Mouse (Mus musculus): Measurements from ENCODE around the gene Lamb2. TPM values are rescaled to one million over a fixed set of nuclear protein-coding genes. Genes with fewer than 3 reads are reported as not detected.
A peak's percentile ranks its signal among the peaks of the same experiment; 100 is the strongest.

Lamb2 gene
- 100 to 1,000 TPM; 355 to 379 TPM for total RNA-seq (2021)
- long read RNA-seq, experiment 1, full-length matches to known transcripts: 111 of 221 reads
- long read RNA-seq, experiment 1, partial matches to known transcripts: 80 of 221 reads
- long read RNA-seq, experiment 1, other reads (novel, unspliced or antisense): 30 of 221 reads
- long read RNA-seq, experiment 2, full-length matches to known transcripts: 132 of 278 reads
- long read RNA-seq, experiment 2, partial matches to known transcripts: 113 of 278 reads
- long read RNA-seq, experiment 2, other reads (novel, unspliced or antisense): 33 of 278 reads

DNA sequence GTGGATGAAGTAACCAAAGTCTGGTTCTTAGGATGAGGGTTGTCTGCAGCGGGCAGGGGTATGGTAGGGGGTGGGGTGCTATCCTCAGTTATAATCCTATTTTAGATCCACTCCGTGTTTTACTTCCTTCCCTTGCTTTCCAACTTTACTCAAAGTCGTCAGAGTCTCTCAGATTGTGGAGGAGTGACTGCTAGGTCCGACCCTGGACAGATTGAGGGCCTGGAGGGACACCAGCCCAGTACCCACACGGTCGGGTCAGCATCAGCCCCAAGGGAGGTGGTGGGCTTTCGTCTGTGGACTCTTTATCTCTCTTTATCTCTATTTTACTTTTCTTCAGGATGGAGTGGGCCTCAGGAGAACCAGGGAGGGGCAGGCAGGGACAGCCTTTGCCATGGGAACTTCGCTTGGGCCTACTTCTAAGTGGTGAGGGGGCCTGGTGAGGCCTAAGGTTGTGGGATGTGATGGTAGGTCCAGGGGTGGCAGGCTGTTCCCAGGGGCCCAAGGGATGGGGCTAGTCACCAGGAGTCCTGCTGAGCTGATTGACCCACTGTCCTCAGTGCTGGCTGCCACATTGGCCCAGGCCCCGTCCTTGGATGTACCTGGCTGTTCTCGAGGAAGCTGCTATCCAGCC lies at the start of gene Lamb2:
TSS of gene Lamb2 (plus strand) at position 16 of the 631 bp plus-strand sequence.
- intact Hi-C loops (cut with DNase I): loop anchor here (2.0 kb wide), 1 partner anchor 19 kb away; the partner anchor contains the start of genes Ccdc71 and Klhdc8b
- peak; percentile 57 to 60 for DNase-seq

DNA sequence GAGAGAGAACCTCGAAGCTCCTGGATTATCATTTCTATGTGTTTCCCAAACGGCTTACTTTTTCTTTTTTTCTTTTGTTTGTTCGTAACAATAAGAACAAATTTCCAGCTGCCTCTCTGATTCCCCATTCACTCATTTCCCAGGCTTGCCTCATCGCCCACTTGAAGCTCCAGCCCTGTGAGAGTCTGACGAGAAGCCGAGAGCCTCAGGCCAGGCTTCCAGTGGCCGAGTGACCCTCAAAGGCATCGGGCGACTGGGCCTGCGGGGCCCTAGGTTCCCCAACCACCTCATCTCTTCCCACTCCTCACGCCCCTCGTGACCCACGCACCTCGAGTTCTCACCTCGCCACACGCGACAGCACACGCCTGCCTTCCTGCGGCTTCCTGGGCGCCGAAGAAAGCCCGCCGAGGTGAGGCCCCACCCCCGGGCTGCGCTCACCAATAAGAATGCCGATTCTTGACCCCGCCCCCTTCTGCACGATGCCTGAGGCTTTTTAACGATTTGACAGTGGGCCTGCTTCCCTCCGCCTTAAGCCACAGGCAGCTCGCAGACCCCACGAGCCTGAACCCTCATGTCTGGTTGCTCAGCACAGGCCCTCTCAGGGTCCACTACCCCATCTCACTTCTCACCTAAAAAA lies 48.0 kb upstream of the Lamb2 start:
- no peak for DNase-seq
- intact Hi-C loops (cut with DNase I): no loop called here

DNA sequence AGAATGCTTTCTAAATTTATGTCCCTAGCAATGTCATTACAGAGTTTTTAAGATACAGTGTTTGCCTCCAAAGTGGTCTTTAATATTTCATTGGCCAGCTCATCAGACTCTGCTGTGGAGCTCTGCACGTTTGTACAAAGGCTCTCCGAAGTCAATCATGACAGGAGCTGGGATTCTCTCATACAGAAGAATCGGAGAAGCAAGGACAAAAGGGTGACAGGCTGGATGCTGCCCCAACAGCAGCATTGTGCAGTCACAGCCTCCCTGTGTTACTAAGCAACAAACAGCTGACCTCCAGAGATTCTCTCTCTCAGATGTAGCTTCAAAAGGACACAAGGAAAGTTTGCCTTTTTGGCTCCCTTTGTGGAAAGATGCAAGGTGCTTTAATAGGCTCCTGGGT lies 43.4 kb upstream of the Lamb2 start, which contains the start of gene BC048562:
TSS of gene BC048562 (plus strand) at position 301 of the 400 bp plus-strand sequence.
- intact Hi-C loops (cut with DNase I): no loop called here
- no peak for DNase-seq

DNA sequence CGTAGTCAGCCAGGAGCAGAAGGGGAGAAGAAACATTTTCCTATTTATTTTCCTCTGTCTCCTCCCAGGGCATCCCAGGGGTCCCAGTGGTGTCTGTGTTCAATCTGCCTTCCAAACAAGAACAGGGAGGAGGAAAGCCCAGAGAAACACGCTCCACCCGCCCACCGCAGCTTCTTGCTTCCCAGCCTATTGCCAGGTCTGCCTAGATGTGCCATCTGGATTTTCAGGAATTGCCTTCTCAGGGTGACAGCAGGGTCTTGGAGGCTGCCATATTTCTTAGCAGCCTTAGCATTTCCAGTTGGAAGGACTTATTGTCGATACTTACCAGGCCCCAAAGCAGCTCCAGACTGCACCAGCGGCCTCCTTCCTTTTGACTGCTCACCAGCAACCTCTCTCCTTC lies 40.4 kb upstream of the Lamb2 start:
- DNase-seq: no peak
- intact Hi-C loops (cut with DNase I): no loop called here

DNA sequence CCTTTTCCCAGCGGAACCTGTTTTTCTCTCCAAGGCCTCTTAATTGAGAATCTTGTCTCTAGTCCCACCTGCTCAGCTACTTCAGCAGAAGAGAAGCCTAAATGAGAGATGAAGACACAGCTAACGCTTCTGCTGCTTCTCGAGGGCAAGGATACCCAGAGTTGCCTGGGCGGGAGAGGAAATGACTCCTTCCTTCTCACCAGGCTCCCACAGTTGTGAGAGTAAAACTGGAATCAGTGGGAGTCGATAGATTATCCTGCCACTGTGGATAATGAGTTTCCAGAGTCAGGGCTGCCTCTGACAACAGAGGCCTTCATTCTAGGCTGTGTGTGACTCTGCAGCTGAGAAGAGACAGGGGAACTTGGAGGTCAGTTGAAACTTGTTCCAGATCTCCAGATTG lies 39.1 kb upstream of the Lamb2 start:
- intact Hi-C loops (cut with DNase I): no loop called here
- DNase-seq: no peak

DNA sequence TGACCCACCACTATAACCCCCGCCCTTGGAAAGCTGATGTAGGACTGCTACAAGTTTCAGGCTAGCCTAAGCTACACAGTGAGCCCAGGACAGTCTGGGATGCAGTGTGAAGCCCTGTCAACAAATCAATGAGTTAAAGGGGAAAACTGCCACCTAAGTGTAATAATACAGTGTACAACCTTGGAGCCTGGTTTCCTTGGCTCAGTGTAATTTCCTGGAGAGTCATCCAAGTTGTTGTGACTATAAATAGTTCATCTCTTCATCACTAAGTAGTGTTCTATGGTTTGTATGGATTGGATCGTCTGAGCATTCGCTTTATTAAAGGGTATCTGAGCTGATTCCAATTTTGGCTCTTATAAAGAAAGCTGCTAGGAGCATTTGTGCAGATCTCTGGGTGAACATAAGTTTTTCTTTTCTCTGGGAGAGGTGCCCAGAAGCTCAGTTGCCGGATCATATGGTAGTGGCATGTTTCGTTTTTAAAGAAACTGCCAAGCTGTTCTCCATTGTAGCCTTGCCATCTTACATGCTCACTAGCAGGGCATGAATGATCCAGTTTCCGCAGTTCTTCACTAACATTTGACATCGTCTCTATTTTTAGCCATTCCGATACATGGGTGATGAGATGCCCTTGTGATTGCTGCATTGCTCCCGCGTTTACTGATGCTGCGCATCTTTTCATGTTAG lies 38.2 kb upstream of the Lamb2 start:
- no peak for DNase-seq
- intact Hi-C loops (cut with DNase I): no loop called here

DNA sequence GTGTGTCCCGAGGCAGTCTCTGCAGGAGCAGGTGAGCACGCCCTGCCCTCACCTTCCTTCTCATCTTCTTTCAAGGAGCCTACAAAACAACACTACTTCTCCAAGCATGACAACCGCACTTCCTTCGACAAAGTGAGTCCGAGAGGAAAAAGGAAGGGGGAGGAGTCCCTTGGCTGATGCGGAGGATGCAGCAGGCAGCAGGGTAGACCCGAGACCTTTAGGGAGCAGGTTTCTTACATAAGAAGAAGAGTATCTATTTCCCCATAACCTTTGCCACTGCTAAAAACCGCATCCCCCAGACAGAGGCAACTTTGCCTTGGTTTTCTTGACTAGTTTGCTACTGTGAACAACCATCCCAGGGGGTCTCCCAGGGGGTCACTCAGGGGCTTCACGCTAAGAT lies 34.4 kb upstream of the Lamb2 start:
- DNase-seq: no peak
- intact Hi-C loops (cut with DNase I): no loop called here

DNA sequence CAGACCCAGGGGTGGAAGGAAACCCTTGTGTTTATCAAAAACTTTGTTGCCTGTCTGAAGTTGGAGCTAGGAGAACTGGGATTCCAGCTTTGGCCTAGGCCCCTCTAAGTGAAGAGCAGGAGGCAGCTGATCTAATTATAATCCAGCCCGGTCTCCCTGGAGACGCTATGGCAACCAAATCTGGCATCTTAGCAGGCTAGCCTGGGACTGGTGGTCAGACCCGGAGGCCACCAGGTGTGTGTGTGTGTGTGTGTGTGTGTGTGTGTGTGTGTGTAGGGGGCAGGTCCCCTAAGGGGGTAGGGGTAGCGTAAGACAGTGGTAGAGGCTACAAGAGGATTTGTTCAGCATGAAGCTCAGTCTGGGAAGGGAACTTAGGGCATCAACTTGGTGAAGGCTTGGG lies 29.7 kb upstream of the Lamb2 start:
- DNase-seq: peak; percentile 44 to 66
- intact Hi-C loops (cut with DNase I): loop anchor here (5.0 kb wide), 2 partner anchors 38 to 68 kb away; no protein-coding TSS in a partner anchor

DNA sequence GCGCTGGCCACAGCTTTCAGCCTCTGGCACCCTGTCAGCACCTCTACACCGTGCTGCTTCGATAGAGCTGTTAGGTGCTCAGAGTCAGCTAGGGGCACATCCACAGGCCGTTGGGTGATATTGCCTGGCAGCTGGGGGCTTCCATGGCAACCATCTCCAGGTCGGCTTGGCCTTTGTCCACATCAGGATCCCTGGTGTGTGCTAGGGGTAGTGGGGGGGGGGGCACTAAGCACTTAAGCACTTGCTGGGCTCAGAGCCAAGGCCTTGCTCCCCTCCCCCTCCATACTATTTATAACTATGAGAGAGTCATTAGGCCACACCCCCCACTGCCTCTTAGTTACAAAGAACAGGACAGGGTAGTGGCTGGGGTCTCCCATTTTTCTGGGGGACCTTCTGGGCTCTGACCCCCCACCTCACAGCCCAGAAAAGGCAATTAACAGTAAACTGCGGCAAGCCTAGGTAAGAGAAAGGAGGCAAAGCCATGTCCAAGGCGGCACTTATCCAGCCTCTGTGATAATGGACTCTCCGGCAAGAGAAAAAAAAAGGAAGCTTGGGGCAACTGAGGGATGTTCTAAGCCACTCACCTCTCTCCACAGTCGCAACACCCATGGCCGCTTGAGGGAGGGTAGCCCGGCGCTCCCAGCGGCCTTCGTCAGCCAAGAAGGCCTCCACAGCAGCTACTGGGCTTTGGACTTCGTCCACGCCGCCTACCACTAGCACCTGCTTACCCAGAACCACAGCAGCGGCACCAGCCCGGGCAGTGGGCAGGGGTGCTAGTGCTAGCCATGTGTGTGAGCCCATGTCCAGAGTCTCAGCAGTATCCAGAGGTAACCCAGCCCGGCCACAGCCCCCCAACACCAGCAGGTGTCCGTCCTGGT lies 29.0 kb upstream of the Lamb2 start:
- DNase-seq: peak; percentile 38 to 70
- intact Hi-C loops (cut with DNase I): loop anchor here (5.0 kb wide), 2 partner anchors 38 to 68 kb away; no protein-coding TSS in a partner anchor

DNA sequence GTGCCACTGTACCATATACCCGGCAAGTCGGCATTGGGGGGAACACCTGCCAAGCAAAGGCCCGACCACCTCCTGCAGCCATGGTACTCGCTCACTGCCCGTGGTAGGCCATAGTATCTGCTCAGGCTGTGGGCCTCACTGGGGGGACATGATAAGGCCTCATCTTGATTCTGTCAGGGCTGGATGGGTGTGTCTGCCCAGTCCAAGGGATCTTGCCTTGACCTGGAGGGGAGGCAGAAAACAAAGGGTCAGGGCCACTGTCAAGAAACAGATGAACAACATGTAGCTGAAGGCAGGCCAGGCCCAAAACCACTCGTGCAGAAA lies 28.4 kb upstream of the Lamb2 start:
- intact Hi-C loops (cut with DNase I): loop anchor here (5.0 kb wide), 2 partner anchors 39 to 69 kb away; no protein-coding TSS in a partner anchor

DNA sequence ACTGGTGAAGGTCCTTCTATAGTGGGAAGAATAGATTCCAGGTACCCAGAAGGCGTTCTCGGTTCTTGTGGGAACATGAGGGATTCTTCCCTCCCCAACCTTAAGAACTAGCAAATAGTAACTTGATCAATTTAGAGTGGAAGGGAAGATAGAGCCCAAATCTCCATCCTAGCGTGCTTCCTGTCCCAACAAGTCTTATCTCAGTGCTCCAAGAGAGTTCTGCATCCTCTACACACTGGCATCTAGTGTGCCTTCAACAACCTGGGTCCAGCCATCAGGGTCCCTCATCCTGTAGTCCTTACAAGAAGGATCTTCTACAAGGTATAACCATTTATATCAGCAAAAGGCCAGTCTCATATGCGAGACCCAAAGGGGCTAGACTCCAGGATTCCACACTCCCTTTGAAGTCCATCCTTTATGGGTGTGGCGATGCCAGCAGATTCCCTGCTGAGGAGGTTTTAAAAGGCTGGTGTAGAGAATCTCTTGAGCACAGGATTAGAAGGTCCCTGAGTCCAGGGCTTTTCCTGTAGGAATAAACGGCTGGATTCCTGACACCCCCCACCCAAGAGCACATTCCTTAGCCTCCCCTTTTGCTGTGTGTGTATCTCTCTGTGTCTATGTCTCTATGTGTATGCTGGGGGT lies 27.9 kb upstream of the Lamb2 start:
- no peak for DNase-seq
- intact Hi-C loops (cut with DNase I): loop anchor here (5.0 kb wide), 2 partner anchors 39 to 69 kb away; no protein-coding TSS in a partner anchor

More for the DNA sequence above, 28.4 kb upstream of the Lamb2 start:
- no peak for DNase-seq

DNA sequence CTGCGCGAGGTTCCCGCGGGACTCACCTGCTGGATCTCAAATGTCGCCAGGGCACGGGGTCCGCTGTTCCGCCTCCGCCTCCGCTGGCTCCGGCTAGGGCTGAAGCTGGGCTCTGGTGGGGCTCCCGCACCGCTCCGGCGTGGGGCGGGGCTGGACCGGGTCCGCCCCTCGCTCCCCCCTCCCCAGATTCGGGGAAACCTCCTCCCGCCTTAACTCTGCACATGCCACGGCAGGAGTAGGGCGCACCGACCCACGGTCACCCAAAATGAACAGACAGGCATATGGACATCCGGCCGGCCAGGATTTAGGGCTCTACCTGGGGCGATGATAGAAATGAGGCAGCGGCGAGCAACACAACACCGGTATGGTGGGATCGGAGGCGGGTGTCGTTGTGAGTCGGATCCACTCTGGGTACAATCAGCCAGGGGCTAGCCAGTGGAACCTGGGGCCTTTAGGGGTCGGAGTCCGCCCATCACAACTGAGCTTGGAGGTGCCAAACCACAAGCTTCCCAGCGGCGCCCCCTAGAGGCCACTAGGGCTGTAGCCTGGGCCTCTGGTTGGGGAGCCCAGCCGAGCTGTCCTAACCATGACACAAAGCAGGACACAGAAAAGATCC lies 27.1 kb upstream of the Lamb2 start:
- peak; percentile 91 to 94 for DNase-seq
- intact Hi-C loops (cut with DNase I): loop anchor here (5.0 kb wide), 2 partner anchors 40 to 70 kb away; no protein-coding TSS in a partner anchor

DNA sequence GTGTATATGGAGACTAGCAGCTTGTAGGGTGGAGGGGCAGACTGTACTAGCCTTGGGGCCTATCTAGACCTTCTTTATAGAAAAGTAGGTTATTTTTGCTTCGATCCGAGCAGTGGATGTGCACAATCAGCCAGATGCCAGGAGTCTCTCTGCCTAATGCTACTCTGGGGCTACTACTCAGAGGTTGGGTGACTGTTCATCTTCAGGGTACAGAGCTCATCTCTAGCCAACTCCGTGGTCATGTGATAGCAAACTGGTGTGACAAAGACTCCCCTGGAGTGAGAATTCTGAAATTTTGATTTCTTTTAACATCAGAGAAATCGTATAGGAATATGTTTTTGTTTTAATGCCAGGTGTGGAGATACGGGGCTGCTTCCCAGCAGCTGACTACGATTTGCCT lies 26.6 kb upstream of the Lamb2 start:
- intact Hi-C loops (cut with DNase I): loop anchor here (5.0 kb wide), 2 partner anchors 41 to 71 kb away; no protein-coding TSS in a partner anchor
- DNase-seq: no peak

DNA sequence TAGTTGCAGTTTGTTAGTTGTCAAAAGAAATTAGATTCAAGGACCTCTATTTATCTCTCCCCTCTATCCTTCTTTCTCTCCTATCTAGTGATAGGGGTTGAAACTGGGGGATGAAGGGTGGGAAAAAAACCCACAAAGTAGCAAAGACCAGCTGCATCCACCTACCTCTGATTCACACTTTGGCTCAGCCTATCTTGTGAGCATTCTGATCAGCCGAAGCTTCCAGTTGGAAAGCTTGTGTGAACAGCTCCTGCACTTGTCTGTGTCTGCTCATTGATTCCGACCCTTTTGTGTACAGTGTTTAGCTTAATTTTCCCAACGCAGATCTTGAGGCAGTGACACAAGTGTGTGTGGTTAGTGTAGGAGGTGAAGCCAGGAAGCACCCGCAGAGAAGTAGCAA lies 26.1 kb upstream of the Lamb2 start:
- no peak for DNase-seq
- intact Hi-C loops (cut with DNase I): loop anchor here (5.0 kb wide), 2 partner anchors 41 to 71 kb away; no protein-coding TSS in a partner anchor

DNA sequence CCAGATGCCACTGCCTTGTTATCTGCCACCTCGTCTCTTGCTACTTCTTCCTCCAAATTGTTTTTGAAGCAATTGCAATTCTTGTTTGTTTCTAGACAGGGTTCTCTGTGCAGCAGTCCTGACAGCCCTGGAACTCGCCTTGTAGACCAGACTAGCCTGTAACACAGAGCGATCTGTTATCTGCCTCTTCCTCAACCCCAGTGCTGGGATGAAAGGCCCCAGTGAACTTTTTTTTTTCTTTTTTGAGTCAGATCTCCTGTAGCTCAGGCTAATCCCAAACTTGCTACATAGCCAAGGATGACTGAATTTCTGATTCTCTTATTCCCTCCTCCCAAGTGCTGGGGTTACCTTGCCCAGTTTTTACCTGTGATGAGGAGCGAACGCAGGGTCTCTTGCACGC lies 25.1 kb upstream of the Lamb2 start:
- intact Hi-C loops (cut with DNase I): loop anchor here (5.0 kb wide), 2 partner anchors 42 to 72 kb away; no protein-coding TSS in a partner anchor
- DNase-seq: no peak

DNA sequence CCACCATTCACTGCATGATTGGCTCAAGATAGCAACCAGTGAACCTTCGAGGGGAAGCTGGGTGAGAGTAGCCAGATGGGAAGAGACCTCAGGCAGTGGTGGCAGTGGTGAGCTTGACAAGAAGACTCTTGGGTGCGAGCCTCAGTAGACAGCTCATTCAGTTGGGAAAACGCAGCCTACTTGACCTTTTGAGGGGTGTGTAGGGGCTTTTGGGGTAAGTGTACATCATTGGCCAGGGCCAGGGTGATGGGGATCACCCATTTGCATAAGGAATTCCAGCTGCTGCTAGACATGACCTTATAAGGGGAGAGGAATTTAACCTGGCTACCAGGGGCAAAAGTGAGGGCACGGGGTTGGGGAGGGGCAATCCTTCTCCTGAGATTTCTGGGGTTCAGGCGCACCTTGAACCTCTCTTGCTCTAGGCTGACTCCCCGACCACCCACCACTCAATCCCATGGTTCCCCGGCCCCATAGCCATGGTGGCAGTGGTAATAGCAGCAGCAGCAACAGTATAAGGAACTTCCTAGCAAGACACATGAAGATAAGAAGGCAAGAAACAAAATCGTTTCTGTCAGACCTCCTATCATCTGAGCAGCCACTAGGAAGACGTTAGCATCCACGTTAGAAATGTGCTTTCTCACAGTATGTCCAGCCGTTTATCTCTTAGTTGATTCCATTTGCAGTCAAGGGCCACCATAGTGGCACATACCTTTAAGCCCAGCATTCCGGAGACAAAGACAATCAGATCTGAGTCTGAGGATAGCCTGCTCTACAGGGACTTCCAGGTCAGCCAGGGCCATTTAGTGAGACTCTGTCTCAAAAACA lies 23.6 kb upstream of the Lamb2 start:
- DNase-seq: no peak
- intact Hi-C loops (cut with DNase I): no loop called here

DNA sequence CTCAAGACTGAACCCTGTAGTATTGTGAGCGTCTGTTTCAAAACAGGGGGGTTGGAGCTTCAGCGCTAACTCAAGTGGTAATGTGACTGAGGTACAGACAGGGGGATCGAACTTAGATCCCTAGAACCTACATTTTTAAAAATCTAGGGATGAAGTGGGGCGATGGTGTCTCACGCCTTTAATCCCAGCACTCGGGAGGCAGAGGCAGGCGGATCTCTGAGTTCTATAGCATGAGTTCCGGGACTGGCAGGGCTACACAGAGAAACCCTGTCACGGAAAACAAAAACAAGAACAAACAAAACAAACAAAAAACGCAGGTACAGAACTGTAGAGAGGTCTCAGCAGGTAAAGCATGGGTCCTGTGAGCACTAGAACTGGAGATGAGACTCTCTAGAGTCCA lies 22.6 kb upstream of the Lamb2 start:
- DNase-seq: no peak

DNA sequence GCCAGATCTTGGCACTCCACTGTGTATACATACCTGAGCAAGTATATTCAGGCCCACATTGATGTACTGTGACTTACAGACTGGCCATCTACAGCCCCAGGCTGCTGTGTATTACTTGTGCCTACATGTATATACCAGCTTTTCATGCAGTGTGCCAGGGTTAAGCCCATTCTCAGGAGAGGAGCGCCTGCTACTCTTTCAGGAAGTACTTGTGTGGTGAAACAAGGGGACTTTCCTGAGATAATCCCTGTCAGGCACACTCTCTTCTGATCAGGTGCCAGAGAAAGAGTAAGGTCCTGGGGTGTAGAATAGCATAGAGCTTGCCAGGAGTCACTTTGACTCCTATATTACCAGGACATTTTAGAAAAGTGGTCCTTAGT lies 19.6 kb upstream of the Lamb2 start:
- intact Hi-C loops (cut with DNase I): loop anchor here (2.0 kb wide), 1 partner anchor 19 kb away; the partner anchor contains the start of gene Lamb2
- no peak for DNase-seq

More for the DNA sequence above, 22.6 kb upstream of the Lamb2 start:
- intact Hi-C loops (cut with DNase I): no loop called here

Measured in heart, postnatal 14 days (tissue).